In genomic region chr4:116799901-116800300, GRCm38 (mm10) we compare ENCODE assay signal across 8 mouse cellular contexts. TPM values are rescaled to one million over a fixed set of nuclear protein-coding genes. Genes with fewer than 3 reads are reported as not detected.
DNase-seq lines count a peak whose midpoint lies in the region; ATAC-seq and TF ChIP-seq lines count a peak whose summit lies in the region.

No protein-coding gene starts in this region.

- H3K9ac ChIP-seq in kidney, postnatal 0 days (ENCODE audit: low read depth, low read length) = no peak overlapping the region
- no peak overlapping the region for H3K9ac ChIP-seq in hindbrain, postnatal 0 days (replicated peaks; ENCODE audit: low read length)

- TF ChIP-seq CTCF in kidney, postnatal 0 days (IDR thresholded peaks at IDR 0.05; ENCODE audit: low read depth) = peak; percentile 54
- peak; percentile 58 for TF ChIP-seq CTCF in hindbrain, postnatal 0 days (IDR thresholded peaks at IDR 0.05; ENCODE audit: low read depth)

- no peak overlapping the region for H3K27ac ChIP-seq in kidney, postnatal 0 days
- H3K27ac ChIP-seq in hindbrain, postnatal 0 days = no peak overlapping the region

- no peaks in the 10 kb centered on the region for H3K27me3 ChIP-seq in kidney, postnatal 0 days (ENCODE audit: insufficient read depth, low read length)
- H3K27me3 ChIP-seq in hindbrain, postnatal 0 days (ENCODE audit: insufficient read depth, low read length) = no peaks in the 10 kb centered on the region

- no peak overlapping the region for H3K4me2 ChIP-seq in kidney, postnatal 0 days (ENCODE audit: low read length)
- no peak overlapping the region for H3K4me2 ChIP-seq in hindbrain, postnatal 0 days (ENCODE audit: low read depth, low read length)

- no peaks in the 10 kb centered on the region for H3K4me1 ChIP-seq in kidney, postnatal 0 days (replicated peaks; ENCODE audit: insufficient read depth, low read length)
- H3K4me1 ChIP-seq in hindbrain, postnatal 0 days (ENCODE audit: insufficient read depth, low read length) = no peaks in the 10 kb centered on the region

- no peaks in the 10 kb centered on the region for H3K9me3 ChIP-seq in kidney, postnatal 0 days (replicated peaks; ENCODE audit: low read length)
- H3K9me3 ChIP-seq in hindbrain, postnatal 0 days (ENCODE audit: low read length) = no peaks in the 10 kb centered on the region

- DNase-seq in kidney, postnatal 0 days (ENCODE audit: low spot score) = peak; percentile 54
- no peak for DNase-seq in kidney, postnatal 14 days
- peak; percentile 32 to 38 for DNase-seq in B cell, adult 2 months
- DNase-seq in MN1 (ENCODE audit: low spot score) = peak; percentile 14
- DNase-seq in hindbrain, postnatal 0 days (ENCODE audit: low spot score) = peak; percentile 28
- no peak for DNase-seq in layer of hippocampus, adult 11-12 months (ENCODE audit: low spot score)
- DNase-seq in Muller cell, postnatal 12 days (ENCODE audit: inconsistent ontology term) = no peak
- no peak for DNase-seq in spleen, adult 18-20 months

- no peak for ATAC-seq in kidney, postnatal 0 days (replicated peaks; ENCODE audit: low FRiP score, low read depth)
- peak; percentile 43; the same call in 1 of the 2 replicates for ATAC-seq in hindbrain, postnatal 0 days

- no peak overlapping the region for H3K4me3 ChIP-seq in kidney, postnatal 0 days (replicated peaks; ENCODE audit: low read depth, low read length)
- no peak overlapping the region for H3K4me3 ChIP-seq in hindbrain, postnatal 0 days (ENCODE audit: low read length)

- WGBS in kidney, postnatal 0 days = 44% methylated on average over 5 of the region's 5 CpGs
- WGBS in hindbrain, postnatal 0 days = 40% methylated on average over 5 of the region's 5 CpGs

- H3K36me3 ChIP-seq in kidney, postnatal 0 days (ENCODE audit: insufficient read depth, low read length) = peaks cover 24% of the 10 kb centered on the region
- peaks cover 25% of the 10 kb centered on the region for H3K36me3 ChIP-seq in hindbrain, postnatal 0 days (ENCODE audit: insufficient read depth, low read length)

RNA-seq across cellular contexts. Expression of gene Toe1, which starts 7.5 kb away (rescaled TPM):
- polyA plus RNA-seq in kidney, postnatal 0 days (2015; fragmentation: Nextera tagmentation; extraction: Ambion mirVana) = 28.9 and 30.8 TPM in 2 replicates
- 40.0 and 43.2 TPM in 2 replicates for total RNA-seq in hindbrain, postnatal 0 days (2014; rRNA removed)
- polyA plus RNA-seq in hindbrain, postnatal 0 days (2015; fragmentation: Nextera tagmentation; extraction: Ambion mirVana) = 21.4 and 22.7 TPM in 2 replicates

RNA-seq across cellular contexts. Expression of gene Mutyh, which starts 7.6 kb away (rescaled TPM):
- 8.8 and 9.9 TPM in 2 replicates for polyA plus RNA-seq in kidney, postnatal 0 days (2015; fragmentation: Nextera tagmentation; extraction: Ambion mirVana)
- 4.8 and 12.5 TPM in 2 replicates for total RNA-seq in hindbrain, postnatal 0 days (2014; rRNA removed)
- 5.6 and 6.6 TPM in 2 replicates for polyA plus RNA-seq in hindbrain, postnatal 0 days (2015; fragmentation: Nextera tagmentation; extraction: Ambion mirVana)

RNA-seq across cellular contexts. Expression of gene Hpdl, which starts 21.6 kb away (rescaled TPM):
- 2.2 and 2.3 TPM in 2 replicates for polyA plus RNA-seq in kidney, postnatal 0 days (2015; fragmentation: Nextera tagmentation; extraction: Ambion mirVana)
- 4.1 and 4.9 TPM in 2 replicates for total RNA-seq in hindbrain, postnatal 0 days (2014; rRNA removed)
- polyA plus RNA-seq in hindbrain, postnatal 0 days (2015; fragmentation: Nextera tagmentation; extraction: Ambion mirVana) = 1.6 and 2.0 TPM in 2 replicates

Comparison
In these comparisons a context has a peak if more than half of its experiments do, and no peak if none do; other contexts are left out.
1. DNase-seq: peak in kidney, postnatal 0 days (single experiment), B cell, adult 2 months (2 of 2), MN1 (single experiment) and hindbrain, postnatal 0 days (single experiment); none in kidney, postnatal 14 days (single experiment), layer of hippocampus, adult 11-12 months (single experiment), Muller cell, postnatal 12 days (single experiment) and spleen, adult 18-20 months (0 of 2).